Mouse (Mus musculus) small intestine, adult 2 months (tissue): ENCODE data around the gene Egfem1.

Experiments used
- CTCF ChIP-seq: fragments of 200-500 bp; IDR thresholded peaks from 2 replicates; pipeline ENCODE4 v1.5.1; 2012; ENCODE audit warnings: low read depth, mild to moderate bottlenecking, control low read depth, inconsistent platforms, low read length, moderate library complexity, mixed read lengths; ENCODE audit not compliant: insufficient replicate concordance, insufficient read length; ENCODE audit errors: extremely low read depth
- POLR2A ChIP-seq: fragments of 200-500 bp; IDR thresholded peaks from 2 replicates; pipeline ENCODE4 v1.6.1; 2012; ENCODE audit warnings: low read depth, mild to moderate bottlenecking, control low read depth, inconsistent platforms, low read length, moderate library complexity

GRCm38 (mm10) chr3:29734251-29734650 is 652.4 kb downstream of the Egfem1 start:
- TF ChIP-seq POLR2A (no peak), CTCF (no peak)
